Mouse (Mus musculus): ENCODE data around the gene Fam133b. TPM values are rescaled to one million over a fixed set of nuclear protein-coding genes. Genes with fewer than 3 reads are reported as not detected.
"Not testable (repeated sequence)": the region's sequence is repeated elsewhere in the genome, so short reads cannot be mapped to it uniquely, and the experiment has no call there.

The Fam133b gene
- total RNA-seq, 2 experiments from 2014 or later = 11.6 to 14.9 TPM

DNA sequence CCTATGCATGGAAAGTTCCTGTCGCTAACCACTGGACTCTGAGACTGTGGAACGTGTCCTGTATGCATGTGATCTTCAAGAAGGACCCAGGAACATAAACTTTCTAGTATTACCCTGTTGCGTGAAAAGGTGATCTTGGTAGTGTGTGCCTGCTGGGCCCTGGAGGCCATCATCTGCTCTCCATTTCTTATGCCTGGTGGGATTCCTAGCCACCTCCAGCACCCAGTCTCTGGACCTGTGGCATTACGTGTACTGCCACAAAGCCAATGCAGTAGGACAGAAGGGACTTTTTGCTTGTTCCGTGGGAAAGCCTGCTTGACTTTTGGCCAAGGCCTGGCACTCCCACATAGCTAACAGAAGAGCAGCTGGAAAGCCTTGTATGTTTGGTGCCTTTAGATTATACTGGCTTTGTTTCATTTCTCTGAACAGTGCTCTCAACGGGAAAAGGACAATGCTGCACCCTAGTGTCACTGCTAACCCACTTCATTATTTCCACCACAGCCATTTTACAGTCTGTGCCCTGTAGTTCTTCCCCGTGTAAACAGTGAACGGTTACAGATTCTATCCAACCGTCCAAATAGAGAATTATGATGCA is 27.1 kb upstream of the Fam133b start:
- DNase-seq = no peak
- intact Hi-C loops (cut with DNase I) = loop anchor here (10.0 kb wide), 1 partner anchor 372 kb away; no protein-coding TSS in a partner anchor

DNA sequence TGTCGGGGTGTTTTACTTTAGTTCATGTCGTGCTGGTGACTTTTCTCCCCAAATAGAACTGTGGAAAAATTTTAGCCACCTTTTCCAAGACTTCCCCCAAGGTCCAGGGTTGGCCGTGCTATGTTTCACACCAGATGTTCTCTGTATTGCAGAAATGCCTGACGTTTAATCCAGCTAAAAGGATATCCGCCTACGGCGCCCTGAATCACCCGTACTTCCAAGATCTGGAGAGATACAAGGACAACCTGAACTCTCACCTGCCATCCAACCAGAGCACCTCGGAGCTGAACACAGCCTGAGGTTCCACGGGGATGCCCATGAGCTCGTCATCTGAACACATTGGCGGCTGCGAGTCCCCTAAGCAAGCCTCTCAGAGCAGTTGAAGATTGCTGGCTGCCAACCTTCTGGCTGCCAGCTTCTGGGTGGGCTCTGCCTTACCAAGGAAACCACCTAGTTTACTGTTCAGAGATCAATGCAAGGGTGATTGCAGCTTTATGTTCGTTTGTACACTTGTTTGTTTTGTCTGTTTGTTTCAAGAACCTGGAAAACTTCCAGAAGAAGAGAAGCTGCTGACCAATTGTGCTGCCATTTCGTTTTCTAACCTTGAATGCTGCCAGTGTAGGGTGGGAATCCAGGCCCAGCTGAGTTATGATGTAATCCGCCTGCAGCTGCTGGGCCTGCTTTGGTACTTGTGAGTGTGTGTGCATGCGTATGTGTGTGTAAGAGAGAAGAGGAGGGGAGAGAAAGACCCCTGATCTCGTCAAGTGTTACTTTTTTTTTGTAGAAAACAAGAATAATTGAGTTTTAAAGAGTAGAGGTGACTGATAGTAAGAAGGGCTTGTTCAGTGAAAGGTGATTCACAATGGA is 22.9 kb upstream of the Fam133b start:
- DNase-seq = no peak
- intact Hi-C loops (cut with DNase I) = loop anchor here (10.0 kb wide), 1 partner anchor 296 kb away; no protein-coding TSS in a partner anchor

DNA sequence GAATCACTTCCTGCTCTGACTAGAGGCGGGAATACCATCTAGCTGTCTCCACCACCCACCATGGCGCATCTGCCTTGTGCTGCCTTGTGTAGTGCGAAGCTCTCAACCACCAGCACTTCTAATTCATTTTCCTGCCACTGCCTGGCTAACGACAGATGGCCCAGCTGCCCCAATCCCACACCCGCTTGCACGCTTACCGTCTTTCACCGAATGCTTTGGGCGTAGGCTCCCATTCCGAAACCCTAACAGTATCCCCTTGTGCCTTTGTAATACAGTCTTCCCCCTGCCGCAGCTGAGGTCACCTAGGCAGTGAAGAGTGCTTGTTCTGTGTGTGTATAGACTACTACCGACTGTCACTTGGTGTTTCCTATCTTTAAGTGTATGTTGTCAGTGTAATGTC is 21.9 kb upstream of the Fam133b start:
- intact Hi-C loops (cut with DNase I) = loop anchor here (10.0 kb wide), 1 partner anchor 297 kb away; no protein-coding TSS in a partner anchor
- no peak for DNase-seq

DNA sequence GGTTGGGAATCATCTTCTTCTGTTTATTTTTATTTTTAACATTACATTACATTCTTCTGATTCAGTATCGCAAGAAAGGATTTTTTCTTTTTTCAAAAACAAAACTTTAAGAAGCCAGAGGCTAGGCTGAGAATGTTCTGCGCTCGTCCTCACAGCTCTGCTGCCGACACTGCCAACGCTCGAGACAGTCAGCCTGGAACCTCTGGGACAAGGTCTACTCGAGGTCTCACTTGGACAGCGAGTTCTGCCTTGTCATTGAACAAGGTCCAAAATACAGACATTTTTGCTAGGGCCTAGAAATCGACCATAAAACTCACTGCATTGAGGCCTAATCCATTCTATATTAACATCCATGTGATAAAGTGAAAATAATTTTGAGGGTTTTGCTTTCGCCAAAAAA is 20.8 kb upstream of the Fam133b start:
- intact Hi-C loops (cut with DNase I) = loop anchor here (10.0 kb wide), 1 partner anchor 298 kb away; no protein-coding TSS in a partner anchor
- no peak for DNase-seq

DNA sequence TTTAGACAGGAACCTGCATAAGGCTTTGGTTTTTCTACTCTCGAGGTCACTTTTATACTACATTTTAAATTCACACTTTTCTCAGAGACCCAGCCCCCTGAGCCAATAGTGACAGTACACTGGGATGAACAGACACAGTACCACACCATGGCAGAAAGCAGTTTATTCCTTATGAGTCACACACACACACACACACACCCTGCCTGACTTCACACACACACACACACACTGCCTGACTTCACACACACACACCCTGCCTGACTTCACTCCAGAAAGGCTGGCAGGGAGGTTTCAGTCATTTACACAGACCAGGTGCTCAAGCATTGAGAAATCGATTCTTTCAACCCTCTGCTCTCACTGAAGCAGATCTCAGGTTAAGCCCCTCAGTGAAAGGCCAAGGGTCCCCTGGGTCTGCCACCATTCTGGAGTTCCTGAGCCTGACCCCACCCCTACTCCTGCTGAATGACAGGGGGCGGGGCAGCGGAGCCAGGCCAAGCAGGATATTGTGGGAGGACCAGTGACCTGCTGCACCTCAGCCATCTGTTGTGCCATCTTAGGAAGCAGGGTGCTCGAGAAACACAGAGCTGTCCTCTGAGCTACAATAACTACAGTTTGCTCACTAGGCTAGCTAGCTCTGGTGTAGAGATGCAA is 16.5 kb upstream of the Fam133b start:
- no peak for DNase-seq
- intact Hi-C loops (cut with DNase I) = loop anchor here (10.0 kb wide), 1 partner anchor 302 kb away; no protein-coding TSS in a partner anchor

DNA sequence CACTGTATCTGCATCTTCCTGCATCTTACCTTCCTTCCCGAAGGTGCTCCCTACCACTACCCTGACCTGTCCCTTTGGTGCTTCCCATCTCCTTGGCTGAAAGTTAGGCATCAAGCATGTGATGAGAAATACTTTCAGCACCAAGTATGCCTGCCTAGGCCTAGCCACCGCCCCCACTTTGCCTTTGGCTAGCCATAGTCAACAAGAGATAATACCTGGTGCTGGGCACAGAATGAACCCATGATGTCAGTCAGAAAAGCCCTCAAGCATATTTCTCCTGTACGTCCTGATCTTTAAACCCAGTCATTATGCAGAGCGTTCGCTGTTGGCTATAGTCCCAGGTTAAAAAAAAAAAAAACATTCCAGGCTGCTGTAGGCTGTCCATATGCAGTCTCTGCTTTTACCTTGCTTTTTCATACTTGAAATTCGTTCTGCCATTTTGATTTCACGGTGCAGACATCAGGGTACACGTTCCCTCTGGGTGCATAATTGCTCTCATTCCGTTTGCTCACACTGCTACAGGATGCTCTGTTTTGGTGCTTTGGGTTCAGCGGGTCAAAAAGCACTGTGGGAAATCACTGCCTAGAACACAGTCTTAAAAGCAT is 13.9 kb upstream of the Fam133b start:
- no peak for DNase-seq
- intact Hi-C loops (cut with DNase I) = loop anchor here (10.0 kb wide), 1 partner anchor 305 kb away; no protein-coding TSS in a partner anchor

DNA sequence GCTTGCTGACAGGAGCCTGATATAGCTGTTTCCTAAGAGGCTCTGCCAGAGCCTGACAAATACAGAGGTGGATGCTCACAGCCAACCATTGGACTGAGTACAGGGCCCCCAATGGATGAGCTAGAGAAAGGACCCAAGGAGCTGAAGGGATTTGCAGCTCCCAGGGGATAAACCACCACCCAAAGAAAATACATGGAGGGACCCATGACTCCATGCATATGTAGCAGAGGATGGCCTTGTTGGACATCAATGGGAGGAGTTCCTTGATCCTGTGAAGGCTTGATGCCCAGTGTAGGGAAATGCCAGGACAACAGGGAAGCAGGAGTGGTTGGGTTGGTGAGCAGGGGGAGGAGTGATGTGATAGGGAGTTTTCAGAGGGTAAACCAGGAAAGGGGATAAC is 11.6 kb upstream of the Fam133b start:
- intact Hi-C loops (cut with DNase I); DNase-seq: not testable (repeated sequence)

DNA sequence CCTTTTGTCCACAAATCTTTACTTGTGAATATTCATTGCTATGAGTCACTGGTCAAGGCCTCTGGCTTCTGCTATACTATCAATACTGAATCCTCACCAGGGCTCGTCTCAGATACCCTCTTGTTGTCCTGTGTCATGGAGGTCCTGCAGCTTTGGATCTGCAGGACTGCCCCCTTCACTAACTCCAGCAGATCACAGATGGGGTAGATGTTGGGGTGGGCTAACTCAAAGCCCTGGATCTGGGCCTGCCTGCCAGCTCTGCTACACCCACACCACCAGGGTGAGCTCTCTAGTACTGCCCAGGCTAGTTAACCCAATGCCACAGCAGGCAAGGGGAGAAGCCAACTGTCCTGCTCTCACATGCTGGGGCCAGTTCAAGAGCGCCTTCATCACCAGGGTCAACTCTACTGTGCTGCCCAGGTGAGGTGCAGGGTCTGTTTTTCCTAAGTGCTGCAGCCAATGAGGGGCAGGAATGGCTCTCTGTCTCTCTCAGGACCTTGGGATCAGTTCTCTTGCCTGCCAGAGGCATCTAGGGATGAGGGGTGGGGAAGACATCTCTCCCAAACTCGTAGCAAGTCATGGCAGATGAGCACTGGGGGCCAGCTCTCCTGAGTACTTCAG is 6.9 kb upstream of the Fam133b start:
- no peak for DNase-seq
- intact Hi-C loops (cut with DNase I) = no loop called here

DNA sequence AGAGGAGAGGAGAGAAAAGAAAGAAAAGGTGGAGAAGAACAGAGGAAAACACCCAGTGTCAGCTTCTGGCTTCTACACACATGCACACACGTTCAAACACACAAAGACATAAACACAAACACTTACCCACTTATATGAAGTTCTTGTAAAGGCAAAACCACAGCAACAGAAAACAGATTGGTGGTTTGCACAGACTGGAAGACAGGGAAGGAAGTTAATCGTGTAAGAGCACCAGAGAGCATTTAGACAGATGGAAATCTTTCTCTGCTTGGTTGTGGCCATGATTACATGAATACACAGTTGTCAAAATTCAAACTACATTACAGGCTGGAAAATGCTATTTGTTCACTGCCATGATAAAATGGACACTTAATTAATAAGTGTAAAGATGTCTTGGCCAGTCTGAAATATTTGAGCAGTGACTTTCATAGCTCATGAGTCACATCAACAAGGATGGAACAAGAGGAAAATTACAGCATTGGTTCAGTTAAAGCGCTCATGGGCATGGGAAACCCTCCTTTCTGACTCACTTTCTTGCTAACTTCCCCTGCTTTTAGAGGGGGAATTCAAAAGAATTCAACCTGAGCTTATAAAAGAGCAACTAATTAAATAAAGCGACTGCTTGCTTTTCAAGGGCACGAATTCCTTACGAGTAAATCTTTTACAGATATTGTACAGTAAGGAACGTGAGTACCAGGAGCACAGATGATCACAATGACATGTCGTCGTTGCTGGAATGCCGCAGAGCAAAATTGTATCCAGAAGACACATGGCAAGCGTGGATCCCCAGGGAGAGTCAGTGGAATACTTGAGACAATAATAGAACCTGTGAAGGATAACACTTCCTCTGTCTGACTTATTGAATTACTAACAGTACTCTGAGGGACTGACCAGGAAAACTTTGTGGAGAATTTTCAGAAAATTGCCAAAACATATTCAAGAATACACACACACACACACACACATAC is 4.8 kb upstream of the Fam133b start:
- intact Hi-C loops (cut with DNase I) = no loop called here
- DNase-seq = no peak

DNA sequence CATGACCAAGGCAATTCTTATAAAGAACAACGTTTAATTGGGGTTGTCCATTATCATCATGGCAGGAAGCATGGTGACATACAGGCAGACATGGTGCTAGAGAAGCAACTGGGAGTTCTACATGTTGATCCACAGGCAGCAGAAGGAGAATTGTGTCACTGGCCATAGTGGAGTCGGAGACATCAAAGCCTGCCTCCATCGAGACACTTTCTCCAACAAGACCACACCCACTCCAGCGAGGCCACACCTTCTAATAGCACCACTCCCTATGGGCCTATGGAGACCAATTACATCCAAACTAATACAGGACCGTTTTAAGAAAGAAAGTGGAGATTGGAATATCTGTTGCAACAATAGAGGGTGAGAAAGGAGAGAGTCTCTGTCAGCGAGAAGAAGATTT is 1.8 kb upstream of the Fam133b start:
- no peak for DNase-seq
- intact Hi-C loops (cut with DNase I) = no loop called here

DNA sequence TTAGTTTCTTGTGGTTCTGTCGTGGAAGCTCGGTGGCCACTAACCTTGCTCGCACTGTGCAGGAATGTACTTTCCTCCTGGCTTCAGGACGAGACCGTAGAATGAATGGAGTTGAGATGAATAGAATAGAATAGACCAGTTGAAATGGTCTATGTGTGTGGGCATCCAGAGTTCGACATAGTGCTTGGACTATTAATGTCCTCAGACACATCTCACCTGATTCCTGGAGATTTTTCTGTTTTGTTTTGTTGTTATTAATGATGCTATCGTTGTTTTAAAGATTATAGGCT is 792 bp downstream of the Fam133b start:
- DNase-seq = no peak
- intact Hi-C loops (cut with DNase I) = no loop called here

DNA sequence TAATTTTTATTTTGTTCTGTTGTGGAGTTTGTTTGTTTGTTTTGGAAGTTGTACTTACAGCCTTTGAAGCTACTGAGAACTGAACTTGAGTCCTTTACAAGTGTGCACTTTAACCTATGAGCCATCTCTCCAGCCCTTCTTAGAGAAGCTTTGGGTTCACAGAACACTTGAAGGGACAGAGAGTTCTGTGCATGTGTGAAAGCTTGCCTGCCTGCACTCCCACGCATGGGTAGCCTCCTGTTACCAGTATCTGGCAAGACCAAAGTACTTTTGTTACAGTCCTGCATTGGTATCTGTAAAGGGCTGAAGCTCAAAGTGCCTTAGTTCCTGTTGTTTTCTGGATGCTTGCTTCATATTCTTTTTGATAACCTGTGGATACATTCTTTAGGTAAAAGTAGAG is 2.6 kb downstream of the Fam133b start:
- intact Hi-C loops (cut with DNase I) = no loop called here
- DNase-seq = no peak

DNA sequence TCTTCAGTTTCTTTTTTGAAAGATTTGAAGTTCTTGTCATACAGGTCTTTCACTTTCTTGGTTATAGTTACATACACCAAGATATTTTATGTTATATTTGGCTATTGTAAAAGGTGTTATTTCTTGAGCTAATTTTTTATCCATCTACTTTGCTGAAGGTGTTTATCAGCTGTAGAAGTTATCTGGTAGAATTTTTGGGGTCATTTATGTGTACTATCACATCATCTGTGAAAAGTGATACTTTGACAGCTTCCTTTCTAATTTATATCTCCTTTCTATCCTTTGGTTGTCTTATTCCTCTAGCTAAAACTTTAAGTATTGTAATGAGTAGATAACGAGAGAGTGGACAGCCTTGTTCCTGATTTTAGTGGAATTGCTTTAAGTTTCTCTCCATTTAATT is 7.8 kb downstream of the Fam133b start:
- intact Hi-C loops (cut with DNase I) = no loop called here
- no peak for DNase-seq

DNA sequence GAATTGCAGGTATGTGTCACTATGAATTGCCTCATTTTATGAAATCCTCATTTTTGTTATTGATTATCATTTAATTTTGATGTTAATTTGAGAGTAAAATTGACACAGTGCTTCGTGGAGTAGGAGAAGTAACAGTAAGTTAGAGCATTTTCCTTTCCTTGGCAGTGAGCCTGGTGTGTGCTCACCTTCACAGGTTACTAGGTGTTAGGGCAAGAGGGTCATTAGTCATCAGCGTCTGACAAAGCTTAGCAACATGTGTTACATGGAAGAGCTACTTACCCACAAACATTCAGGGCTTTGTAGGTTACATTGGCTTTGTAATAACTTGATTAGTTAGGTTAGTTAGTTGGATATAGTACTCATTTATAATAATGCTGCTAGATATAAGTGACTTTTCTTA is 10.6 kb downstream of the Fam133b start:
- intact Hi-C loops (cut with DNase I) = no loop called here
- DNase-seq = no peak

DNA sequence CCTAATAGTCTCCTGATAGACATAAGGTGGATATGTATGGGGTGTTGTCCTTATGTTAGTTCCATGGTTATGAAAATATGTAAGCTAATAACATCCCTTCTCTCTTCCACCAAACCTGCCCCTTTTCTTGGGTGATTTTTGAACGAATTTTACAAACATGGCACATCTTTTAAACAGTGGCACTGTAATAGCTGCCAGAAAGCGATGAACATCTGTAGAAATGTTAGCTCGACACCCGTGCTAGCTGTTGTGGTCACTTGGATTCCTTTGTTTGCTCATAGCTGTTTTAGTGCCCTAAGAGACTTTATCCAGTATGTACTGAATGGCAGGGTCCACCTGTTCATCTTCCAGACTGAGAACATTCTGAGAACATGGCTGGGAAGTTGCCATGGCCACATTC is 27.6 kb downstream of the Fam133b start, which contains the start of gene 1700109H08Rik:
1700109H08Rik (plus strand) TSS at position 301 of the 400 bp plus-strand sequence.
- no peak for DNase-seq
- intact Hi-C loops (cut with DNase I) = no loop called here

DNA sequence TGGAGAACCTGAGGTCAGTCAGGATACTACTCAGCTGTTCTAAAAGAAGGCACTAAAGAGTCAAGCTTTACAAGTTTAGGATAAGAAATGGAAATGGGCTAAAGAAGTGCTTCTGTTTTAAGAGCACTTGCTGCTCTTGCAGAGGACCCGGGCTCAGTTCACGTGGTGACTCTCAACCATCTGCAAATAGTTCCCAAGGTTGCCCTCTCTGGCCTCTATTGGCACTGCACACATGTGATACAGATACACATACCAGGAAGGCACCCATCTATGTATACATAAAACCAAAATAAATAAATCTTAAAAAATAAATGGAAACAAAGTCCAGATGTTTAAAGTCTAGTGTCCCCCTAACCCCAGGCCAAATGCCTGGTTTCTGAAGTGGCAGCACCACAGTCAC is 31.2 kb downstream of the Fam133b start:
- DNase-seq = no peak
- intact Hi-C loops (cut with DNase I) = no loop called here

DNA sequence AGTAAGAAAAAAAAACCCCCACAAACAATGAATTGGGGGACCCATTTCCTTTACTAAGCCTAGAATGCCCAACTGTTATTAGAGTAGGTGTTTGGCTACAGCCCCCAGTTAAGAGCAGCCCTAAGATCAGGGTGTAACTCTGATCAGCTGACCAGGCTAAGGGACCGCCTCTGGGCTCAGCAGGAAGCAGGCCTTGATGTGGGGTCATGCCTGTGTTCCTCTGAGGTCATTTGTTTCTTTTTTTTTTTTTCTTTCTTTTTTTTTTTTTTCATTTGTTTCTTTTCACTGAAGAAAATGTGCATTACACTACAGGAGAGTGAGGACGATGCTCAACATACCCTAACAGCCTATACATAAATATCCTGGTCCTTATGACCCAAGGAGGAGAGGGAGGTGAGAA is 34.3 kb downstream of the Fam133b start:
- intact Hi-C loops (cut with DNase I) = no loop called here
- no peak for DNase-seq

DNA sequence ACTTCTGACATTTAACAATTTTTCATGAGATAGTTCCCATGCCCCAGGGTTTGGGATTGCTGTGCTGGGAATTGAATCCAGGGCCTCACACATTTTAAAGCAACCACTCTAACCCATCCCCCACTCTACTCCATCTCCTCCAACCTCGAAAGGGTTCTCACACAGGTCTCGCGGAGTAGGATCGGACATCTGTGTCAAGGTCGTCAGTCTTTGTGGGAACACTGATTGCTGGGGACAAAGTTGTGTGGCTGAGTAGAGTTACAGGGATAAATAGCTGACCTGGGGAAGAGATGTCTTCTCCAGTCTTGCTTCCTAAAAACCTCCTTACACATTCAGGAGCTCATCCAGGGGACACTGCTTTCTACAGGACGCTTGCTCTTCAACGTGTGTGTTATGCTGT is 35.4 kb downstream of the Fam133b start:
- DNase-seq = no peak
- intact Hi-C loops (cut with DNase I) = no loop called here

DNA sequence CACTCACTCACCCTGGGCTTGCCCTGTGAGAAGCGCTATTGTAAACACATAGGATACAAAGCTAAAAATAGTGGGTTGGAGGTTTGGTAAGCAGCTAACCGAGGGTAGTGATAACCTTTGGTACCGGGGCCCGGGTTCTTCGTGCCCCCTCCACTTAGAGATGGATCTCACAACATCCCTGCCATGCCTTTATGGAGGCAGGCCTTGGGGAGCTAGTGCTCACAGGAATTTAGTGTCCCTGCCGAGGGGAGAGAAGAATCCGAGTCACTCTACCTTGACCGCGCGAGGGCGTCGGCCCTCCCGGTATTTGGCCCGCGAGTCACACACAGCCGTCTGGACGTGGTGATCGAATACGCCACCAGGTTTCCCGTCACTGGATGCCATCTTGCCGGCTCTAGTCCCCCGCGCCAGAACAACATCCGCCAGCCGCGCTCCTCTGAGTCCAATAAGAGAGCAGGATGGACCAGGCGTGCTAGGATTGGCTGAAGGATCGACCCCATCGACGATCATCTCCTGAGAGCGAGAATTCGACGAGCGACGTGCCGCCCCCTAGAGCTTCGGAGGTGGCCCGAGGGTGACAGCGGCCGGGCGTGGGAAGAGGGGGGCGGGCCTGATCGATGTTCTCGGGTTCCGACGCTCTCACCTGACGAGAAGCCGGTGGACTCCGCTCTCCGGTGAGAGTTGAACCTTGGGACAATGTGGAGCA is 52.2 kb downstream of the Fam133b start, which contains the start of gene Pex1:
Pex1 (plus strand) TSS at position 374 of the 706 bp plus-strand sequence.
- intact Hi-C loops (cut with DNase I) = loop anchor here (5.0 kb wide), 1 partner anchor 51 kb away; no protein-coding TSS in a partner anchor
- DNase-seq = peak; percentile 86 to 92
